Mouse (Mus musculus): ENCODE results near the gene Vmn1r7.
A peak's percentile ranks its signal among the peaks of the same experiment; 100 is the strongest.
"Not testable (repeated sequence)": the region's sequence is repeated elsewhere in the genome, so short reads cannot be mapped to it uniquely, and the experiment has no call there.

Vmn1r7 gene

GRCm38 (mm10) chr6:57025224-57025623 is at the start of gene Vmn1r7:
Vmn1r7 (minus strand) TSS chr6:57025324.
- not testable (repeated sequence) for DNase-seq (ENCODE audit: low spot score in 2 of 2)

DNA sequence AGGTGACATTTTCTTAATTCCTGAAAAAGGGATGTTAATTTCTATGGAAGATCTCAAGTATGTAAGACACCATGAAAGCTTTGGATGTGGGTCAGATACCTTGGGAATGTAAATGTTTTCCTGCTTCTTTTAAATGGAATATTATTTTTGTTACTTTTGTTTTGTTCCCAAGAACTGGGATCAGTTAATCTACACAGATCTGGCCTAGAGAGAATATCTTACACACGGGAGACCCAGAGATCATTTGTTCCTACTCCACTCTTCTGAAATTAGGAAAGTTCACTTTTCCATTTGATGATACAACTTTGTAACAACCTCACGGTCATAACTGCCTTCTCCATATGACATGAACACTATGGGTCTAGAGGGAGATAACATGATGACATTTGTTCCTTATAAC is 41.4 kb upstream of the Vmn1r7 start, which contains the start of gene Vmn1r9:
TSS of gene Vmn1r9 (plus strand) at position 301 of the 400 bp plus-strand sequence.
- no peak for DNase-seq (ENCODE audit: low spot score in 2 of 2)

DNA sequence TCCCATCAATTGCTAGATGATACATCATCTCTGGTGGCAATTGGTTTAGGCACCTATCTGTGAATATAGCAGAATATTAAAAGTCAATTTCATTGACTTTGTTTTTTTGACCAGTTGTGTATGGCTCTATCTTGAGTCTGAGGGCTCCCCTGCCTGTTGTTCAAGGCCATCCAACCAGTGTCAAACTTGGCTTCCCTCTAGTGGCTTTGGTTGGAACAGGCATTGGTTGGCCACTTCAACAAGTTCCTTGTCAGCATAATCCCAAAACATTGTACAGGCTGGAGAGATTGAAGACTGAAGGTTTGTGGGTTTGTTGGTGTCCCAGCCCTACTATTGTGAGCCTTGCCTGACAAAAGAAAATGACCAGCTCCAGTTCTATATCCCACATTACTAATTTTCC is 38.6 kb upstream of the Vmn1r7 start:
- peak in 1 of 2 experiments; percentile 2 for DNase-seq (ENCODE audit: low spot score in 2 of 2)

- no peak for DNase-seq (ENCODE audit: low spot score in 2 of 2)
Measured at GRCm38 (mm10) chr6:57034674-57035073, 9.6 kb upstream of the Vmn1r7 start.

GRCm38 (mm10) chr6:57031984-57032383 is 6.9 kb upstream of the Vmn1r7 start, which contains the start of gene Vmn1r8:
Vmn1r8 (plus strand) TSS chr6:57032284.
- no peak for DNase-seq (ENCODE audit: low spot score in 2 of 2)

DNA sequence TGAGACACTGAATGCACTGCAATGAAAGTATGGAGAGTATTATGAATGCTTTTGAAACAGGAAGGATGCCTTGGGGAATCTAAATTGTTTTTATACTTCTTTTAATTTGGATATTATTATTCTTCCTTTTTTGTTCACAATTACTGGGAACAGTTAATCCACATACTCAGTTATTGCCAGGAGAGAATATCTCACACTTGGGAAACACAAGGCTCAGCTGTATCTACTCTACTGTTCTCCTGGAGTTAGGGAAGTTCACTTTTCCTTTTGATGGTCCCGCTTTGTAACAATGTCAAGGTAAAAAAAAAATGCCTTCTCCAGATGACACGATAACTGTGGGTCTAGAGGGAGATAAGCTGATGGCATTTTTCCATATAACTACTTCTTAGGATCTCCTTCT is 28.2 kb downstream of the Vmn1r7 start, which contains the start of gene Vmn1r6:
TSS of gene Vmn1r6 (plus strand) at position 301 of the 400 bp plus-strand sequence.
- DNase-seq (ENCODE audit: low spot score in 2 of 2), result no peak

Data from urinary bladder, adult 18-20 months (tissue).